Mouse (Mus musculus) myocyte (in vitro differentiated cells): ENCODE data around the gene Gm5868.

Source experiments
- CEBPB ChIP-seq: IDR thresholded peaks from 2 replicates; pipeline ENCODE4 v1.6.1; 2011; ENCODE audit warnings: mild to moderate bottlenecking, moderate library complexity; ENCODE audit not compliant: poor library complexity, insufficient read depth, severe bottlenecking
- MAX ChIP-seq: IDR thresholded peaks from one replicate; pipeline ENCODE4 v1.6.1; 2011; ENCODE audit warnings: low read depth, mild to moderate bottlenecking, control low read depth
- MYOD1 ChIP-seq, 3 experiments: IDR thresholded peaks; one replicate each; pipeline ENCODE4 v1.6.1; 2011; ENCODE audit warnings: control low read depth in 2 of 3, low read depth in 2 of 3, mild to moderate bottlenecking in 2 of 3, moderate library complexity in 1 of 3; ENCODE audit not compliant: insufficient read length in 2 of 3, control insufficient read depth in 1 of 3
- POLR2A ChIP-seq: IDR thresholded peaks from one replicate; pipeline ENCODE4 v1.6.1; 2011; ENCODE audit warnings: low read depth, mild to moderate bottlenecking, control low read depth, moderate library complexity; ENCODE audit not compliant: insufficient read length
- POLR2AphosphoS2 ChIP-seq: IDR thresholded peaks from one replicate; pipeline ENCODE4 v1.6.1; 2011; ENCODE audit warnings: low read depth, control low read depth; ENCODE audit not compliant: insufficient read length
- SRF ChIP-seq: IDR thresholded peaks from one replicate; pipeline ENCODE4 v1.6.1; 2011; ENCODE audit warnings: low read depth; ENCODE audit not compliant: control insufficient read depth, insufficient read length
- TCF12 ChIP-seq: IDR thresholded peaks from one replicate; pipeline ENCODE4 v1.6.1; 2011; ENCODE audit warnings: mild to moderate bottlenecking, control low read depth; ENCODE audit not compliant: poor library complexity, insufficient read depth, severe bottlenecking
- USF1 ChIP-seq: IDR thresholded peaks from one replicate; pipeline ENCODE4 v1.6.1; 2011; ENCODE audit warnings: low read depth, mild to moderate bottlenecking, control low read depth, moderate library complexity

DNA sequence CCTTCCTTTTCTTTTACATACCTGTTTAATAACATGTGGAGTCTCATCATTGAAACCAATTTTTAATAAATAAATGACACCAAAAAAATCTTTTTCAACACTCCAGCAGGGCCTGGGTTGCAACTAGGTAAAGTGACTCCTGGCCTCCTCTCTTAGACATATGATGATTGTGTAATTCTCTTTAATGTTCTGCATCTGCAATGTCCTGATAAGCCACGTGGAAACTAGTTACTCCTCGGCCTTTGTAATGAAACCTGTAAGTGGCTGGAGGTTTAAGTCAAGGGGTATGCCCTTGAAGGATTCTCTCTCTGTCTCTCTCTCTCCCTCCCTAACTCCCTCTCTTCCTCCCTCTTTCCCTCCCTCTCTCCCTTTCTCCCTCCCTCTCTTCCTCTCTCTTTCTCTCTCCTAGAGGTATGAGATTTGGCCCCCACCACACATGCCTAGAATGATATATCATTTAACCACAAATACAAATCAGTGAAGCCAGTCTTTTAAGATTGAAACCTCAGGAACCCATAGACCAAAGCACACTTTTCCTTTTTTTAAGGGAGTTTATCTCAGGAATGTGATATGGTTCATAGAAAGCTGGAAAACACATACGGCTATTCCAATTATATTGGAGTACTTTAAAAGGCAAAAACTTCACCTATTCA lies 26.2 kb downstream of the Gm5868 start:
- no peak for TF ChIP-seq MAX
- no peak for TF ChIP-seq MYOD1 (IDR thresholded peaks at IDR 0.05; ENCODE audit: control insufficient read depth in 1 of 3, insufficient read length in 2 of 3, low read depth in 2 of 3)
- TF ChIP-seq POLR2A = no peak
- no peak for TF ChIP-seq POLR2AphosphoS2
- no peak for TF ChIP-seq USF1
- no peak for TF ChIP-seq TCF12
- no peak for TF ChIP-seq SRF
- no peak for TF ChIP-seq CEBPB
